Comparison of ENCODE assay signal across 17 mouse cellular contexts in genomic region chr14:21841819-21842592, GRCm38 (mm10). TPM values are rescaled to one million over a fixed set of nuclear protein-coding genes. Genes with fewer than 3 reads are reported as not detected.
DNase-seq lines count a peak whose midpoint lies in the region; ATAC-seq and TF ChIP-seq lines count a peak whose summit lies in the region.
"Had no signal": no experiment of that assay in that cellular context is flagged by ENCODE, and none has a peak within 500 bp of the region (broad histone marks: within the 10 kb centered on the region; RNA-seq: fewer than 3 reads in every experiment).

No protein-coding gene starts in this region.

- no peak for DNase-seq in heart, adult 11 months
- DNase-seq in left cerebral cortex, adult 2 months (ENCODE audit: extremely low spot score in 1 of 2, low spot score in 2 of 2) = no peak
- no peak for DNase-seq in left cerebral cortex, adult 9 months (ENCODE audit: low spot score in 2 of 2)
- DNase-seq in brain, embryonic 14.5 days (ENCODE audit: low read depth) = peak; percentile 78
- no peak for DNase-seq in liver, postnatal 0 days
- DNase-seq: adrenal gland, postnatal 36 days; cerebellum, postnatal 10 days; kidney, adult 8-10 months; lung, embryonic 14.5 days; thymus, postnatal 14 days had no signal

- intact Hi-C loops in left cerebral cortex, adult 2 months (cut with DNase I) = loop anchor here (10.0 kb wide), 2 partner anchors 157 to 337 kb away; no protein-coding TSS in a partner anchor

- H3K9me3 ChIP-seq in heart, embryonic 13.5 days = no peaks in the 10 kb centered on the region
- no peaks in the 10 kb centered on the region for H3K9me3 ChIP-seq in liver, postnatal 0 days (ENCODE audit: low read length)
- H3K9me3 ChIP-seq: heart, embryonic 10.5 days; hindbrain, embryonic 15.5 days; limb, embryonic 13.5 days; neural tube, embryonic 12.5 days had no signal

- H3K9ac ChIP-seq in heart, embryonic 13.5 days = peak overlapping the region; percentile 54; the same call in 1 of the 2 replicates
- no peak overlapping the region for H3K9ac ChIP-seq in liver, postnatal 0 days (replicated peaks)
- H3K9ac ChIP-seq: hindbrain, embryonic 15.5 days; limb, embryonic 13.5 days; lung, embryonic 14.5 days; neural tube, embryonic 12.5 days had no signal

- no peak for TF ChIP-seq EP300 in liver, postnatal 0 days (IDR thresholded peaks at IDR 0.05; ENCODE audit: low read depth)

- H3K4me3 ChIP-seq in heart, embryonic 13.5 days = no peak overlapping the region
- no peak overlapping the region for H3K4me3 ChIP-seq in left cerebral cortex, adult 2 months
- H3K4me3 ChIP-seq in liver, postnatal 0 days (ENCODE audit: low read depth, low read length) = no peak overlapping the region
- H3K4me3 ChIP-seq: heart, embryonic 10.5 days; hindbrain, embryonic 15.5 days; limb, embryonic 13.5 days; neural tube, embryonic 12.5 days had no signal

- TF ChIP-seq CTCF in left cerebral cortex, adult 2 months (IDR thresholded peaks at IDR 0.05) = peak; percentile 34
- TF ChIP-seq CTCF in brain, embryonic 14.5 days (IDR thresholded peaks at IDR 0.05; ENCODE audit: borderline replicate concordance, extremely low read depth, insufficient read depth, insufficient read length) = no peak
- peak; percentile 32; the same call in 1 of the 2 replicates for TF ChIP-seq CTCF in liver, postnatal 0 days (IDR thresholded peaks at IDR 0.05; ENCODE audit: low read depth)

- TF ChIP-seq POLR2A in brain, embryonic 14.5 days (IDR thresholded peaks at IDR 0.05; ENCODE audit: borderline replicate concordance, extremely low read depth, insufficient read depth, insufficient read length, poor library complexity, severe bottlenecking) = no peak

- WGBS in heart, embryonic 13.5 days = 58% methylated on average over 5 of the region's 5 CpGs
- WGBS in liver, postnatal 0 days (ENCODE audit: insufficient replicate concordance) = 78% methylated on average over 5 of the region's 5 CpGs

- H3K27me3 ChIP-seq in heart, embryonic 13.5 days (replicated peaks) = no peaks in the 10 kb centered on the region
- no peaks in the 10 kb centered on the region for H3K27me3 ChIP-seq in liver, postnatal 0 days (ENCODE audit: insufficient read depth, low read length)
- H3K27me3 ChIP-seq: hindbrain, embryonic 15.5 days; limb, embryonic 13.5 days; neural tube, embryonic 12.5 days had no signal

- peak overlapping the region; percentile 70 for H3K27ac ChIP-seq in heart, embryonic 13.5 days (replicated peaks)
- no peak overlapping the region for H3K27ac ChIP-seq in left cerebral cortex, adult 2 months
- no peak overlapping the region for H3K27ac ChIP-seq in liver, postnatal 0 days (ENCODE audit: low read depth)
- H3K27ac ChIP-seq: heart, embryonic 10.5 days; hindbrain, embryonic 15.5 days; limb, embryonic 13.5 days; neural tube, embryonic 12.5 days had no signal

- peaks cover 56% of the 10 kb centered on the region for H3K4me1 ChIP-seq in heart, embryonic 13.5 days
- H3K4me1 ChIP-seq in liver, postnatal 0 days (ENCODE audit: insufficient read depth) = peaks cover 13% of the 10 kb centered on the region

- ATAC-seq in heart, embryonic 13.5 days (ENCODE audit: extremely low read depth, insufficient number of reproducible peaks, low FRiP score, low TSS enrichment) = no peak
- ATAC-seq in liver, postnatal 0 days = no peak
- ATAC-seq in CD4-positive, CD25-positive, alpha-beta regulatory T cell, adult 4 months = no peak
- ATAC-seq: activated CD4-positive, CD25-positive, alpha-beta regulatory T cell, adult 4 months had no signal

- H3K36me3 ChIP-seq in heart, embryonic 13.5 days = peaks cover 100% of the 10 kb centered on the region
- H3K36me3 ChIP-seq in liver, postnatal 0 days (replicated peaks; ENCODE audit: insufficient read depth, low read length) = peaks cover 80% of the 10 kb centered on the region

- no peak overlapping the region for H3K4me2 ChIP-seq in heart, embryonic 13.5 days
- no peak overlapping the region for H3K4me2 ChIP-seq in liver, postnatal 0 days (ENCODE audit: low read depth, low read length)
- H3K4me2 ChIP-seq: hindbrain, embryonic 15.5 days; limb, embryonic 13.5 days; lung, embryonic 14.5 days; neural tube, embryonic 12.5 days had no signal

RNA-seq across cellular contexts. Expression of gene Comtd1, which starts 6.8 kb away (rescaled TPM):
- 36.7 and 44.7 TPM in 2 replicates for polyA plus RNA-seq in heart, embryonic 13.5 days (2015; fragmentation: Nextera tagmentation; extraction: Ambion mirVana)
- total RNA-seq in left cerebral cortex, adult 2 months (2021) = 10 to 100 TPM; 22.8 to 24.9 TPM
- 24.4 and 26.9 TPM in 2 replicates for polyA plus RNA-seq in brain, embryonic 14.5 days (2012; rRNA removed)
- 14.2 TPM in 2 replicates for polyA plus RNA-seq in liver, postnatal 0 days (2015; fragmentation: Nextera tagmentation; extraction: Ambion mirVana)
- 10 to 100 TPM; 19.0 to 20.4 TPM for polyA plus RNA-seq in CD4-positive, CD25-positive, alpha-beta regulatory T cell, adult 4 months (2017; shearing (Covaris generic))

RNA-seq across cellular contexts. Expression of gene Vdac2, which starts 17.0 kb away (rescaled TPM):
- 414 and 475 TPM in 2 replicates for polyA plus RNA-seq in heart, embryonic 13.5 days (2015; fragmentation: Nextera tagmentation; extraction: Ambion mirVana)
- 100 to 1,000 TPM; 201 to 230 TPM for total RNA-seq in left cerebral cortex, adult 2 months (2021)
- polyA plus RNA-seq in brain, embryonic 14.5 days (2012; rRNA removed) = 140 and 150 TPM in 2 replicates
- 128 and 129 TPM in 2 replicates for polyA plus RNA-seq in liver, postnatal 0 days (2015; fragmentation: Nextera tagmentation; extraction: Ambion mirVana)
- 100 to 1,000 TPM; 239 to 241 TPM for polyA plus RNA-seq in CD4-positive, CD25-positive, alpha-beta regulatory T cell, adult 4 months (2017; shearing (Covaris generic))
